Mouse (Mus musculus): Measurements from ENCODE around the gene Dbh.

Gene Dbh

GRCm38 (mm10) chr2:27166074-27166473, 1.0 kb downstream of the Dbh start:
- DNase-seq, result no peak

DNA sequence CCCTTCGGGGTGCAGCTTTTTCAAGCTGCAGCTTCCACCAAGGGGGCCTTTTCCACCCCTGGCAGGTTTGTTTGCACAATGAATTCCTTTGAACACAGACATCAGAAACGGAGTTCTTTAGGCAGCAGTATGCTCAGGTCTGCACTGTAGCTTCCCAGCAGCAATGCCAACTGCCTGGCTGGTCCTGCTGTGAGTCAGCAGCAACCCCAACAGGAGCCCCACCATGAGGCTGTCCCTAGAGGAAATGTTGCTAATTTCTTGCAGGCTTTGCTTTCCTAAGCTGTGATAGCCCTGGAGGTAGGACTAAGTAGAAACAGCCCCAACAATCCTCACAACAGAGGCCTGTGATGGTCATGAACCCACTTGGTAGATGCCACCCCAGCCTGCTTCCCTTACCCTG, 2.0 kb downstream of the Dbh start:
- no peak for DNase-seq

DNA sequence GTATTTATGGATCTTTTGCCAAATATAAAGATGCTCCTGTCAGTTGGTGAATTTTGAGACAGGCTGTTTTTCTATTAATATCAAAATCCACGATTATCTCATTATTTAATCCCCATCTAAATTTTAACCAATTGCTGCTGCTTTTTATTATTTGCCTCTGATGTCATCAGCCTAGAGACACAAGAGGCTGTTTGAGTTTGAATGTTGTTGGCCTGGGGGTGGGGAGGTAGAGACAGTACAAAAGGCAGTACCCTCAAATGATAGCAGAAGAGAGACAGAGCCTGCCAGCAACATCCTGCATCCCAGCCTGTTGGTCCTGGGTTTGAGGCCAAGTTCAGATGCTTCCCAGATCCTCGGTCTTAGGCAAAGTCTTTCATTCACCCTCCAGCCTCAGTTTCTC, 9.2 kb downstream of the Dbh start:
- DNase-seq, result no peak

DNA sequence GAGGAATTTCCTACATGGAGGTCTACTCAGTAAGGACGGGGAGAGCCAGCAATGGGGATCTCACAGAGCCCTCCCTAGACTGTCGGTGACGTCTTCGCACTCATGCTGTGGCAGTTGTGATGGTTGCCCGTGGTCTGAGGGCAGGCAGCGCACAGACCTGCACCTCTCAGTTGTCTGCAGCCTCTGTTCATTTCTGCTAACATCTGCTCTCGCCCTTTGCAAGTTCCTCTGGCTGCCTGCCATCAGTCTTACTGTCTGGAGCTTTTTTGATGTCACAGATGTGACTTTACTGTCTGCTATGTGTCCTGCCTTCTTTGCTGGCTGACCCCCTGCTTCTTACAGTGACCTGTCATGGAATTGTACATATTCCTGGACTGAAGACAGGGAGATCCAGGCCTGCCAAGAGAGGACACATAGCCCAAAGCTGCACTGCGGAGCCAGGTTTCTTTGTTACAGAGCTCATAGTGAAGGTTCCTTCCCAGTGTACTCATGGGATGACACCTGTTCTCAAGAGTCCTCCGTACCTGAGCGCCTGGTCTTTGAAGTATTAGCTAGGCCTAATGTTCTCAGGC, 10.7 kb downstream of the Dbh start:
- no peak for DNase-seq

GRCm38 (mm10) chr2:27179101-27179500, 14.1 kb downstream of the Dbh start:
- DNase-seq, result no peak

DNA sequence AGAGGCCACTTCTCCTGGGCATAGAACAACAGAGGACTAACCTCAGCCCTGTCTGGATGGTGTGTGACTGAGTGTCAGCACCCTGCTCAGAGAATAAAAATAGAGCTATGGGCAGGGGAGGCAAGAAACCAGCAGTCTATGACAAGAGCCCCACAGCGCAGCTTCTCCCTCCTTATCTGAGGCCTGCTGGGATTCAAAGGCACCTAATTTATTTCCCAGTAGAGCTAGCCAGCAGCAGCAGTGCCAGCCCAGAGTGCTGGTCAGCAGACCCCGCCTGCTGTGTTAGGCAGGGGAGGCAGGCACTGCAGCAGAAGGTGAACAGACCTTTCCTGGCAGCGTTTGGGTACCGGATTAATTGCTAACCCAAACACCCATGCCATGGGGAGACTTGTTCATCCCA, 16.9 kb downstream of the Dbh start:
- peak; percentile 53 for DNase-seq

GRCm38 (mm10) chr2:27183734-27184133, 18.7 kb downstream of the Dbh start:
- DNase-seq, result no peak

- DNase-seq, result no peak
Observed at GRCm38 (mm10) chr2:27187531-27187930, 22.5 kb downstream of the Dbh start.

GRCm38 (mm10) chr2:27189994-27190393, 25.0 kb downstream of the Dbh start:
- DNase-seq, result no peak

GRCm38 (mm10) chr2:27198551-27199246, 33.7 kb downstream of the Dbh start:
- DNase-seq, result no peak

- no peak for DNase-seq
Observed at GRCm38 (mm10) chr2:27200586-27200985, 35.6 kb downstream of the Dbh start.

GRCm38 (mm10) chr2:27205666-27206065, 40.6 kb downstream of the Dbh start:
- peak; percentile 51 for DNase-seq

GRCm38 (mm10) chr2:27206128-27206797, 41.2 kb downstream of the Dbh start:
- DNase-seq, result peak; percentile 44

- no peak for DNase-seq
Observed at GRCm38 (mm10) chr2:27207126-27207525, 42.1 kb downstream of the Dbh start.

DNA sequence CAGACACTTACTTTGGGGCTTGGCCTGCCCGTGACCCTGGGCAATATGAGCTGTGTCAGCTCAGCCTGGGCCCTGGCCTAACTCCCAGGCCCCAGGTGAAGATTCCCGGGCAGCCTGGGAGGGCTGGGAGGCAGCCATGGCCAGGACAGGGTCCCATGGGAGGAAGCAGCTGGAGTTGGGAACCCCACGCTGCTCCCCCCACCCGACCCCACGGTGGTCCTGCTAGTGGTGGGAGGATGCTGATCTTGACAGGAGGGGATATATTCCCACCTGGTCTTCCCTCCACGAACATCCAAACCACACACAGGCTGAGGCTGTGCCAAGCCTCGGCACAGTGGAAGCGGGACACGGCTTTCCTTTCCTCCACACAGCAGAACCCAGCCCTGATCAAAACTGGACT, 44.3 kb downstream of the Dbh start:
- DNase-seq, result no peak

DNA sequence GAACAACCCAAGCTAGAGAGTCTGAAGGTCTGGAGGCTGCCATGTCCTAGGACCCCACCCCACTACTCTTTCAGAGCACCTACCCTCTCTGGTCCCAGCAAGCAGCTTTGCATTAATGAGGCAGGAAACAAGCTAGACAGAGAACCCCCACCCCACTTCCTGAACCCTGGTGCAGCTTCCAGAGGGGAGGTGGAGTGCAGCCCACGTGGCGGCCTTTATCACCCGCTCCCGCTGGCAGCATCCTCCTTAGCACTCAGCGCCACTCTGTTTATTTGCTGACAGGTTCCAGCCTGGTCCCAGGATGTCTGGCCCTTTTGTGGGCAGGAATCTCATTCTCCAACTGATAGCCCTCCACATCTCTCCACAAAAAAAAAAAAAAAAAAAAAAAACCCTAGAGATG, 44.8 kb downstream of the Dbh start:
- peak; percentile 31 for DNase-seq

- no peak for DNase-seq
Observed at GRCm38 (mm10) chr2:27210255-27210654, 45.2 kb downstream of the Dbh start.

- peak; percentile 78 for DNase-seq
Observed at GRCm38 (mm10) chr2:27210676-27211210, 45.7 kb downstream of the Dbh start.

DNA sequence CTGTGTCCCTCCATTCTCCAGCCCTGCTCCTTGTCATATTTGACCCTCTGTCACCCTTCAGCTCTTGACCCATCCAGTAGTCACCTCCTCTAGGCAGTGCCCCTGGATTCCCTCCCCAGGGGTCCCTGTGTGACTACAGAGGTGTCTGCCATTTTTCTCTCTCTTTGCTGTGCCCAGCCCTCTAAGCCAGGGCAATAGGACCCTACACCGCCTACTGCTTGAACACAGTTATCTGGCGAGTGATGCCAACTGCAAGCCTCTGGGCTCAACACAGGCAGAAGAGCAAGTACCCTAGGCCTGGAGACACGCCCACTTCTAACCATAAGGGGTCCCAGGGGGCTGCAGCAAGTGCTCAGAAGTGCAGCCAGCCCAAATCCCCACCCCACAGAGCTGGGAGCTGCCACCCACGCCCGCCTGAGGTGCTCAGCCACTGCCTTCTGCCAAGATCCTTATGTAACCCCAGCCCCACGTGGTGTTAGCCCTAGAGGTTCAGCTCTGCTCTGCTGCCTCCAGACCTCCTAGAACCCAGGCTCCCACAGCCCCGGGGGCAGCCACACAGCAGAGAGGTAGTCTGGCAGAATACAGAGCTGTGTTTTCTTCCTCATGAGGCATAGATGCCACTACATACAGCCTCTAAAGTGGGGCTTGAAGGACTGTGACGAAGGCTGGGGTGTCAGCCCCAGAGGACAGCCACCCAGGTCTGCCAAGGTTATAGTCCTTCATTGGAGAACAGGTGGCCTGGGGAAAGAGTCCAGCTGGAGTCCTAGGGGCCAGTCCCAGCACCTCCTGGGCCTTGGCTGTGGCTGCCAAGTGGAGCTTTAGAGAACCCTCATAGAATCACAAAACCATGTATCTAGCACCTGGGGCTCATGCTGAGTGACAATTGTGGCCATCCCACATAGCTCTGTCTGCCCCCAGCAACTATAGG, 47.2 kb downstream of the Dbh start:
- peak; percentile 89 for DNase-seq

DNA sequence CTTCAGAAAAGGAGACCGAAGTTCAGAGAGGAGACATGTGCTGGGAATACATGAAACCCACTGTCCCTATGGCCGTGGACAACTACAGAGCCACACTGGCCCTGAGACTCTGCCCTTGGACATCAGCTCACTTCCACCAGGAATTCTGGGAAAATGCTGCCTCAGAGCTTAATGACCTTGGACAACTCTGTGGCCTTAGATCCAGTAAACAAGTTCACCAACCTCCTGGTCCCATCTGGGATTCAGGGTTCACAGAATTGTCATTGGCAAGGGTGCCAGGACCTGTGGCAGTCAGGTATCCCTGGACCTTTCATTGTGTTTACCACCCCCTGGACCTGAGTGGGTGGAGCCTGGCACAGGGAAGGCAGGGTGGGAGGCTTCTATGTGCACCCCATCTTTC, 50.5 kb downstream of the Dbh start:
- DNase-seq, result no peak

- DNase-seq, result peak; percentile 25
Observed at GRCm38 (mm10) chr2:27218121-27218544, 53.1 kb downstream of the Dbh start.

DNA sequence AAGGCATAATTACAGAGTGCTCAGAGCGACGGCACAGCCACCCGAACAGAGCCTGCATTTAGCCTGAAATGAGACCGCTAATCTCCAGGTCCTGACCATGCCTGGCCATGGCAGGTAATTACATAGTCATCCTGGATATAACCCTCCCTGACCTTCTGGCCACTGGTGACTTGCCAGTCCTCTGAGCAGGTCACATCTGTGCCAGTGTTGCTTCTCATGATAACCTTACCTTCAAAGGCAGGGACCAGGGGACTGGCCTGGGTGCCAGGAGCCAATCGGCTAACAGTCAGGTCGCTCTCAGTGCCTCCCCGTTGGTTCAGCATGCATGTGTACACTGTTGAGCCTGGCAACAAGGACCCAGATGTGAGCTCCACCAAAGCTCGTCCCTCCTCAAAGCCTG, 53.5 kb downstream of the Dbh start:
- no peak for DNase-seq

DNA sequence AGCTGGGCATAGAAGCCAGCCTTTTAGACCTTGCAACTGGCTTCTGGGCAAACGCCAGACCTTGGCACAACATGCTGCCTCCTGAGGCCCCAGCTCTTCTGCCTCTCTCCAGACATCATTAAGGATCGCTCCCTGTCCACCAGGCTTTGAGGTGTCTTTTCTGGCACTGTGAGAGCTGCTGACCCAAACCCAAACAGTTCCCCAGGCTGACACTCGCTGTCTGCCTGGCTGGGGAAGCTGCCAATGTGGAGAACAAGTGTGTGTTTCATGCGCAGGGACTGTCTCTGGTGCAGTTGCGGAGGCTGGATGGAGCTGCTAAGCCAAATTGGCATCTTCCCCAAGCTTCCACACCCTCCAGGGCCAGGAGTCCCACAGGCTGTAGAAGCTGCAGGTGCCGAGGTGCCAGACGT, 58.0 kb downstream of the Dbh start:
- peak; percentile 65 for DNase-seq
